Mouse (Mus musculus) heart, adult 10 weeks (tissue): ENCODE data around the gene Nudt13. TPM values are rescaled to one million over a fixed set of nuclear protein-coding genes. Genes with fewer than 3 reads are reported as not detected.

ENCODE experiments used
- polyA plus RNA-seq: library from polyadenylated mRNA; stranded (reverse); fragments of 350-450 nt; fragmentation: Illumina TruSeq; extraction: RNeasy Lipid Tissue Mini Kit (QIAGEN cat#74804); gene quantifications from one replicate; pipeline ENCODE4 v1.2.3, GENCODE M21; 2014; ENCODE audit warnings: low read depth, low replicate concordance

The Nudt13 gene
- 35.0 TPM for polyA plus RNA-seq

DNA sequence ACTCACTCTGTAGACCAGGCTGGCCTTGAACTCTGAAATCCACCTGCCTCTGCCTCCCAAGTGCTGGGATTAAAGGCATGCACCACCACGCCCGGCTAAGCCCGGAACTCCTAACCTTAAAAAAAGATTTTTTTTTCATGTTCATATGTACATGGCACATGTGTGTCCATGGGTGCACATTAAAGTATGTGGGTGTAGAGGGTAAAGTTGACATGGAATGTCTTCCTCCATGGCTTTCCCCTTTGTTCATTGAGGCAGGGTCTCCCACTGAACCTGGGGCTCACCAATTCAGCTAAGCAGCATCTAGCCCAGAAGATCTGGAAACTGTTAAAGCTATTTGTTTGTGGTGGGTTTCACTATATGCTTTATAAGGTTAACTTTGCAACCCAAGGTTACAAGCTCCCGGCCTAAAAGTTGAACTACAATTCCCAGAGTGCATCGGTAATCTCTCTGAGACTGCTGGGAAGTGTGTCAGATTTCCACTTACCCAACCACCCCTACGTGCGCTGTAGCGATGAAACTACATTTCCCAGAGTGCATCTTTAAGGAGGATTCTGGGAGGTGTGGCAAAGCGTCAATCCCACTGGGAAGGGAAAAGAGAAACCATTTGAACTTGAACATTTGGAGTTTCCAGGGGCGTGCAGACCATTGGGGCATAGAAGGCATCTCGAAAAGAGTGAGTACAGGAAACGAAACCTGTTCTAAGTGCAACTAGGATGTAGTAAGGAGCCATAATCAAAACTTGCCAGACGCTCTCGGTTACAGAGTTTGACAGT lies at the start of gene Nudt13:
Nudt13 (plus strand) TSS at position 581 of the 776 bp plus-strand sequence.

GRCm38 (mm10) chr14:20269082-20269809 lies 25.3 kb upstream of the Nudt13 start, which contains the start of gene Kcnk16:
Gene Kcnk16, minus strand, starts transcription at chr14:20269199.

DNA sequence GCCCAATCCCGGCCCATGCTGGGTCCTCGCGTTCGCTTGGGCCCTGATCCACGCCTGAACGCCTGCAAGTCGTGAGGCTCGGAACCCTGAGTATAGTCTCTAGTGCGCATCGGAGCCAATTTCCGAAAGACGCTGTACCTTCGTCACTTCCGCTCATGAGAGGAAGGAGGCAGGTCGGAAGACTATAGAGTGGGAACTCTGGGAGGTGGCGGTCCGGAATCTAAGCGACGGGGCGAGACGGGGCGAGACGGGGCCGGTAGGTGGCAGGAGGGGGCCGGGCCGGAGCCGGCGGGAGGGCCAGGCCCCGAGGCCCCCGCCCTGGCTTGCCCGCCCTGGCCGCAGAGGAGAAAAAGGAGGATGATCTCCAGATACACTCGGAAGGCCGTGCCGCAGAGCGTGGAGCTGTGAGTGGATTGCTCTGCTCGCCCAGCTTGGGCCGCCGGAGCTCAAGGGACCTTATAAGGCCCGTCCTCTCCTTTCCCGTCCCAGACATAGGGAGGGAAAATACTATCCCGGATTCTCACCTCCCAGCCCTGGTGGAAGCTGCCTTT lies 53.6 kb downstream of the Nudt13 start, which contains the start of the genes Ecd and Fam149b:
Ecd (minus strand) TSS at position 131 of the 551 bp plus-strand sequence.
Fam149b (plus strand) TSS at position 172 of the 551 bp plus-strand sequence.

Other genes with a start within 250 kb of the Nudt13 start
- gene Saysd1, start 156.2 kb upstream of the Nudt13 start, polyA plus RNA-seq, result 4.4 TPM
- 1.3 TPM for gene Kcnk5, start 112.9 kb upstream of the Nudt13 start, polyA plus RNA-seq
- gene Kcnk16, start 25.5 kb upstream of the Nudt13 start, polyA plus RNA-seq, result not detected
- gene Ecd, start 53.4 kb downstream of the Nudt13 start, polyA plus RNA-seq, result 23.3 TPM
- gene Fam149b, start 53.5 kb downstream of the Nudt13 start, polyA plus RNA-seq, result 41.0 TPM
- 20.8 TPM for gene Dnajc9, start 94.2 kb downstream of the Nudt13 start, polyA plus RNA-seq
- gene Mrps16, start 98.9 kb downstream of the Nudt13 start, polyA plus RNA-seq, result 86.2 TPM
- not detected for gene Cfap70, start 157.5 kb downstream of the Nudt13 start, polyA plus RNA-seq
- gene Anxa7, start 185.4 kb downstream of the Nudt13 start, polyA plus RNA-seq, result 68.7 TPM
- gene Mss51, start 202.2 kb downstream of the Nudt13 start, polyA plus RNA-seq, result 0.24 TPM